Comparison of ENCODE assay signal across 13 mouse cellular contexts in genomic region chr8:115534030-115534429, GRCm38 (mm10).
"Had no signal": no experiment of that assay in that cellular context is flagged by ENCODE, and none has a peak within 500 bp of the region (broad histone marks: within the 10 kb centered on the region; RNA-seq: fewer than 3 reads in every experiment).

No protein-coding gene starts in this region.

- H3K4me3 ChIP-seq: limb, embryonic 15.5 days; liver, embryonic 15.5 days; midbrain, embryonic 10.5 days; myocyte; neural tube, embryonic 13.5 days; stomach, embryonic 15.5 days had no signal

- H3K27me3 ChIP-seq: liver, embryonic 15.5 days; neural tube, embryonic 13.5 days; stomach, embryonic 15.5 days had no signal

- H3K4me1 ChIP-seq: limb, embryonic 15.5 days; liver, embryonic 15.5 days; stomach, embryonic 15.5 days had no signal

- DNase-seq: kidney, adult 11 months; kidney, postnatal 14 days; midbrain, embryonic 14.5 days; right cerebral cortex, postnatal 14 days; thymus, adult 2 months; thymus, postnatal 36 days had no signal

- H3K36me3 ChIP-seq: limb, embryonic 15.5 days; liver, embryonic 15.5 days; midbrain, embryonic 10.5 days; neural tube, embryonic 13.5 days; stomach, embryonic 15.5 days had no signal

- H3K4me2 ChIP-seq: limb, embryonic 15.5 days; liver, embryonic 15.5 days; neural tube, embryonic 13.5 days; stomach, embryonic 15.5 days had no signal

- H3K9ac ChIP-seq: limb, embryonic 15.5 days; liver, embryonic 15.5 days; neural tube, embryonic 13.5 days; stomach, embryonic 15.5 days had no signal

- ATAC-seq: inflammation-experienced regulatory T-cells, adult 6 months had no signal

- H3K9me3 ChIP-seq: limb, embryonic 15.5 days; liver, embryonic 15.5 days; midbrain, embryonic 10.5 days; neural tube, embryonic 13.5 days; stomach, embryonic 15.5 days had no signal

- H3K27ac ChIP-seq: limb, embryonic 15.5 days; liver, embryonic 15.5 days; midbrain, embryonic 10.5 days; neural tube, embryonic 13.5 days; stomach, embryonic 15.5 days had no signal
